Mouse (Mus musculus) heart, embryonic 12.5 days (tissue): ENCODE measurements around the gene Zfyve19. TPM values are rescaled to one million over a fixed set of nuclear protein-coding genes. Genes with fewer than 3 reads are reported as not detected.

Experiments used
- ATAC-seq: fragments of 200-750 bp; cut with Nextera tagmentation; 2 replicates; pipeline ENCODE4 v1.8.0; 2017; ENCODE audit warnings: moderate TSS enrichment, moderate library complexity; ENCODE audit not compliant: insufficient number of reproducible peaks, low FRiP score
- H3K27ac ChIP-seq: fragments of 300-500 bp; sonication (generic); 2 replicates; pipeline ENCODE4 v1.5.1; 2016; ENCODE audit warnings: mild to moderate bottlenecking, moderate library complexity; ENCODE audit not compliant: poor library complexity, severe bottlenecking
- H3K27me3 ChIP-seq: fragments of 300-500 bp; sonication (generic); replicated peaks from 2 replicates; pipeline ENCODE4 v1.6.1; 2016; ENCODE audit warnings: mild to moderate bottlenecking, moderate library complexity
- H3K36me3 ChIP-seq: fragments of 300-500 bp; sonication (generic); 2 replicates; pipeline ENCODE4 v1.6.1; 2016; ENCODE audit warnings: mild to moderate bottlenecking, moderate library complexity
- H3K4me1 ChIP-seq: fragments of 300-500 bp; sonication (generic); replicated peaks from 2 replicates; pipeline ENCODE4 v1.6.1; 2016; ENCODE audit warnings: mild to moderate bottlenecking
- H3K4me2 ChIP-seq: fragments of 300-500 bp; sonication (generic); 2 replicates; pipeline ENCODE4 v1.6.1; 2016; ENCODE audit warnings: mild to moderate bottlenecking, moderate library complexity
- H3K4me3 ChIP-seq: fragments of 300-500 bp; sonication (generic); 2 replicates; pipeline ENCODE4 v1.5.1; 2016; ENCODE audit warnings: mild to moderate bottlenecking
- H3K9ac ChIP-seq: fragments of 300-500 bp; sonication (generic); 2 replicates; pipeline ENCODE4 v1.6.1; 2016; ENCODE audit warnings: mild to moderate bottlenecking, moderate library complexity
- H3K9me3 ChIP-seq: fragments of 300-500 bp; sonication (generic); replicated peaks from 2 replicates; pipeline ENCODE4 v1.6.1; 2016; ENCODE audit warnings: mild to moderate bottlenecking, moderate library complexity
- WGBS: fragments of 180-500 bp; shearing (Covaris S2); methylation state at CpG from one replicate; pipeline ENCODE4 v1.1.7; 2016; 5-methylcytosine and 5-hydroxymethylcytosine counted together
- polyA plus RNA-seq: library from polyadenylated mRNA; unstranded; fragments of >200 nt; fragmentation: Nextera tagmentation; extraction: Ambion mirVana; gene quantifications from 2 replicates; pipeline ENCODE4 v1.2.1, GENCODE M21; 2016

The Zfyve19 gene
- polyA plus RNA-seq, result 31.6 and 36.5 TPM in 2 replicates

GRCm38 (mm10) chr2:119208344-119209175, at the start of gene Zfyve19, which contains the start of gene Dnajc17:
TSS of gene Zfyve19 (plus strand) at chr2:119208617.
TSS of gene Dnajc17 (minus strand) at chr2:119208795.
- peak within 1 kb of the TSS; percentile 80 for H3K27ac ChIP-seq
- peaks cover 30% of the 10 kb centered on the region for H3K36me3 ChIP-seq
- peak within 1 kb of the TSS; percentile 77 for H3K4me2 ChIP-seq
- H3K9me3 ChIP-seq, result no peaks in the 10 kb centered on the region
- peak within 1 kb of the TSS; percentile 68 for H3K4me3 ChIP-seq
- H3K9ac ChIP-seq, result peak within 1 kb of the TSS; percentile 78
- WGBS, result 0% methylated on average over 51 of the region's 51 CpGs
- H3K27me3 ChIP-seq, result no peaks in the 10 kb centered on the region
- ATAC-seq, result peak; percentile 96
- H3K4me1 ChIP-seq, result peaks cover 13% of the 10 kb centered on the region

DNA sequence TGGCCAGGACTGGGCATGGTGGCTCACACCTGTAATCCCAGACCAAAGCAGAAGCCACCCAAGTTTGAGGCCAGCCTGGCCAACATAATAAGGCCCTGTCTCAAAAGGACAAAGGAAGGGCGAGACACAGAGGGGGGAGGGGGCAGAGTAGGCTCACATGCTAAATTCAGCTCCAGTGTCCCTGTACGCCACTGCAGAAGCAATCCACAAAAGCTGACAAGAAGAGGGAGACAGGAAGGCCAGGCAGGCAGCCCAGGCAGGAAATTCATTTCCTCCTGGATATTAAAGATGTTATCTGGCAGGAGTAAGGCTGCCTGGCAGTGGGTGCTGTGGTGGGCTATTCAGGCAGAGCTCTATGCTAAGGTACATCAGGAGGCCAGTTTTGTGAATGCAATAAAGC, 47.2 kb upstream of the Zfyve19 start:
- Histone ChIP-seq H3K4me2 (0 out of 2 replicates have a peak overlapping the region, but pooled peaks have one; percentile 10), H3K36me3 (no peaks in the 10 kb centered on the region), H3K27ac (peak overlapping the region; percentile 57; the same call in 1 of the 2 replicates), H3K4me3 (no peak overlapping the region), H3K4me1 (peaks cover 13% of the 10 kb centered on the region), H3K9ac (peak overlapping the region; percentile 37; the same call in 1 of the 2 replicates), H3K9me3 (no peaks in the 10 kb centered on the region), H3K27me3 (peaks cover 11% of the 10 kb centered on the region; the same call in 1 of the 2 replicates)
- ATAC-seq, result no peak
- 20% methylated on average over 2 of the region's 2 CpGs for WGBS

GRCm38 (mm10) chr2:119163135-119163534, 45.3 kb upstream of the Zfyve19 start:
- Histone ChIP-seq H3K4me1 (peaks cover 23% of the 10 kb centered on the region), H3K27ac (no peak overlapping the region), H3K9me3 (no peaks in the 10 kb centered on the region), H3K27me3 (peaks cover 16% of the 10 kb centered on the region; the same call in 1 of the 2 replicates), H3K4me3 (no peak overlapping the region), H3K4me2 (no peak overlapping the region), H3K36me3 (no peaks in the 10 kb centered on the region), H3K9ac (no peak overlapping the region)
- 72% methylated on average over 3 of the region's 3 CpGs for WGBS
- no peak for ATAC-seq

- Histone ChIP-seq H3K4me2 (no peak overlapping the region), H3K9me3 (no peaks in the 10 kb centered on the region), H3K4me1 (peaks cover 23% of the 10 kb centered on the region), H3K9ac (no peak overlapping the region), H3K4me3 (no peak overlapping the region), H3K36me3 (no peaks in the 10 kb centered on the region), H3K27me3 (peaks cover 22% of the 10 kb centered on the region; the same call in 1 of the 2 replicates), H3K27ac (no peak overlapping the region)
- no peak for ATAC-seq
- WGBS, result 82% methylated on average over 4 of the region's 4 CpGs
These were observed 44.4 kb upstream of the Zfyve19 start for GRCm38 (mm10) chr2:119163999-119164398.

- Histone ChIP-seq H3K4me3 (no peak overlapping the region), H3K4me2 (no peak overlapping the region), H3K36me3 (no peaks in the 10 kb centered on the region), H3K4me1 (peaks cover 23% of the 10 kb centered on the region), H3K9me3 (no peaks in the 10 kb centered on the region), H3K9ac (no peak overlapping the region), H3K27me3 (peaks cover 31% of the 10 kb centered on the region), H3K27ac (no peak overlapping the region)
- no peak for ATAC-seq
These were observed 43.0 kb upstream of the Zfyve19 start for GRCm38 (mm10) chr2:119165401-119165800.

- no peaks in the 10 kb centered on the region for H3K36me3 ChIP-seq
- peak within 1 kb of the TSS; percentile 99 for H3K4me2 ChIP-seq
- under 1% methylated on average over 60 of the region's 60 CpGs for WGBS
- ATAC-seq, result peak; percentile 88
- peaks cover 31% of the 10 kb centered on the region for H3K27me3 ChIP-seq
- H3K9me3 ChIP-seq, result no peaks in the 10 kb centered on the region
- no peak within 1 kb of the TSS for H3K27ac ChIP-seq
- H3K9ac ChIP-seq, result peak within 1 kb of the TSS; percentile 75
- peak within 1 kb of the TSS; percentile 62 for H3K4me3 ChIP-seq
- peaks cover 20% of the 10 kb centered on the region for H3K4me1 ChIP-seq
These were observed 41.2 kb upstream of the Zfyve19 start, which contains the start of gene Gchfr for GRCm38 (mm10) chr2:119166901-119167865. TSS of gene Gchfr (plus strand) at chr2:119167773.

DNA sequence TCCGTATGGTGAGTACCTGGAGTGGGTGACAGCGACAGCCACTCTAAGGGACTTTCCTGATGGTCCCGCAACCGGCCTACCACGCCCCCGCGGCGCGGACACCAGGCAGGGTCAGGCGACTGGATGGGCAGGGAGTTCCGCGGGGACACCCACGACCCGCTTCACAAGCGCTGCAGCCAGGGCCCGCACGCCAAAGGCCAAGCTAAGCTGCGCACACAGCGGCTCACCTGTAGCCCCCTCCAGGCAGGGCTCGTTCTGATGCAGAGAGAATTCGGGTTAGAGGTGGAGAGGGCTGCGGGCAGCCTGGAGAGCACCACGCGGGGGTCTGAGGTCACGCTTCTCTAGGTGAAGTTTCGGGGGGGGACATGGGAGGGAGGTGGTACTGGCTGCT, 40.6 kb upstream of the Zfyve19 start:
- Histone ChIP-seq H3K4me1 (peaks cover 27% of the 10 kb centered on the region), H3K36me3 (no peaks in the 10 kb centered on the region), H3K9ac (peak overlapping the region; percentile 75), H3K9me3 (no peaks in the 10 kb centered on the region), H3K27me3 (peaks cover 31% of the 10 kb centered on the region), H3K4me3 (peak overlapping the region; percentile 62), H3K4me2 (peak overlapping the region; percentile 99), H3K27ac (no peak overlapping the region)
- no peak for ATAC-seq
- WGBS, result 2% methylated on average over 26 of the region's 26 CpGs

GRCm38 (mm10) chr2:119170282-119170681, 38.1 kb upstream of the Zfyve19 start:
- no peak overlapping the region for H3K4me3 ChIP-seq
- no peak overlapping the region for H3K9ac ChIP-seq
- no peaks in the 10 kb centered on the region for H3K9me3 ChIP-seq
- H3K36me3 ChIP-seq, result no peaks in the 10 kb centered on the region
- no peak overlapping the region for H3K27ac ChIP-seq
- peaks cover 42% of the 10 kb centered on the region for H3K27me3 ChIP-seq
- 83% methylated on average over 2 of the region's 2 CpGs for WGBS
- peaks cover 49% of the 10 kb centered on the region for H3K4me1 ChIP-seq
- H3K4me2 ChIP-seq, result no peak overlapping the region
- ATAC-seq, result no peak

DNA sequence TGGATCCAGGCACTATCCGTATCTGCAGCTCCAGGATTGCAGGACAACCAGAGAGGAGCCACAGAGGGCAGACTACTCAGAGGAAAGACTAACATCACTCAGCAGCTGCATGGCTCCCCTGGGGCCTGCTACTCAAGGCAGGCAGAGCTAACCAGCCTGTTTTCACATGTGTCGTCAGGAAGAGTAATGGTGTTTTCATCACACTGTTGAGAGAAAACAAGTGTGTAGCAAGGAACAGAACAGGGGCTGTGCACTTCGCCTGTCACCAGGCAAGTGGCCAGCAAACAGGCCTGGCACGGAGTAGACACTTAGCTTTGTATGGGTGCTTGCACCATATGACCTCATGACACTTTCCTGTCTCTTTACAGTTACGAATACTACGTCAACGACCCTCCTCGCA, 36.8 kb upstream of the Zfyve19 start:
- H3K4me2 ChIP-seq, result no peak overlapping the region
- no peaks in the 10 kb centered on the region for H3K9me3 ChIP-seq
- 0 out of 2 replicates have a peak, but pooled peaks cover under 1% of the 10 kb centered on the region for H3K36me3 ChIP-seq
- no peak overlapping the region for H3K9ac ChIP-seq
- no peak for ATAC-seq
- no peak overlapping the region for H3K27ac ChIP-seq
- no peak overlapping the region for H3K4me3 ChIP-seq
- H3K4me1 ChIP-seq, result peaks cover 48% of the 10 kb centered on the region
- 42% methylated on average over 8 of the region's 8 CpGs for WGBS
- peaks cover 32% of the 10 kb centered on the region for H3K27me3 ChIP-seq

- Histone ChIP-seq H3K9me3 (no peaks in the 10 kb centered on the region), H3K4me3 (no peak overlapping the region), H3K4me2 (peak overlapping the region; percentile 62), H3K36me3 (peaks cover 9% of the 10 kb centered on the region; the same call in 1 of the 2 replicates), H3K4me1 (peaks cover 39% of the 10 kb centered on the region), H3K27ac (peak overlapping the region; percentile 71; the same call in 1 of the 2 replicates), H3K9ac (0 out of 2 replicates have a peak overlapping the region, but pooled peaks have one; percentile 51), H3K27me3 (peaks cover 32% of the 10 kb centered on the region)
- 77% methylated on average over 7 of the region's 7 CpGs for WGBS
- ATAC-seq, result no peak
These were observed 36.0 kb upstream of the Zfyve19 start for GRCm38 (mm10) chr2:119172446-119172845.
